Mouse (Mus musculus): ENCODE measurements at regions not wholly inside any gene's neighbourhood (a gene's known extent, or its start where the extent isn't known, plus 50 kb on each side); places are given as distances from the start of the nearest gene placed in this dataset.
"Not testable (repeated sequence)": the region's sequence is repeated elsewhere in the genome, so short reads cannot be mapped to it uniquely, and the experiment has no call there.

- not testable (repeated sequence) for H3K4me3 ChIP-seq (ENCODE audit: low read depth, low read length); H3K36me3 ChIP-seq (ENCODE audit: control insufficient read depth, insufficient read depth, low read length, poor library complexity, severe bottlenecking); H3K27me3 ChIP-seq (ENCODE audit: control insufficient read depth, insufficient read depth, low read length, poor library complexity, severe bottlenecking); H3K9me3 ChIP-seq (replicated peaks; ENCODE audit: control insufficient read depth, insufficient read depth, low read length, poor library complexity, severe bottlenecking); H3K9ac ChIP-seq (ENCODE audit: low read depth, poor library complexity, severe bottlenecking); H3K4me1 ChIP-seq (ENCODE audit: control insufficient read depth, insufficient read depth, low read length); H3K27ac ChIP-seq (ENCODE audit: insufficient read depth, low read length)
These were observed 115.4 kb downstream of the Ero1lb start for GRCm38 (mm10) chr13:12680954-12681571.

- H3K4me3 ChIP-seq (ENCODE audit: low read depth, low read length), result peak overlapping the region; percentile 19
- not testable (repeated sequence) for H3K9me3 ChIP-seq (replicated peaks; ENCODE audit: control insufficient read depth, insufficient read depth, low read length, poor library complexity, severe bottlenecking); H3K27me3 ChIP-seq (ENCODE audit: control insufficient read depth, insufficient read depth, low read length, poor library complexity, severe bottlenecking); H3K27ac ChIP-seq (ENCODE audit: insufficient read depth, low read length); H3K4me1 ChIP-seq (ENCODE audit: control insufficient read depth, insufficient read depth, low read length); H3K9ac ChIP-seq (ENCODE audit: low read depth, poor library complexity, severe bottlenecking); H3K36me3 ChIP-seq (ENCODE audit: control insufficient read depth, insufficient read depth, low read length, poor library complexity, severe bottlenecking)
- TF ChIP-seq CTCF (IDR thresholded peaks at IDR 0.05; ENCODE audit: low read depth, low read length), result peak; percentile 21
These were observed 114.7 kb downstream of the Ero1lb start for GRCm38 (mm10) chr13:12680283-12680953.

GRCm38 (mm10) chr13:12677372-12677771 is 111.7 kb downstream of the Ero1lb start:
- no peak overlapping the region for H3K4me3 ChIP-seq (ENCODE audit: low read depth, low read length)
- no peak overlapping the region for H3K27ac ChIP-seq (ENCODE audit: insufficient read depth, low read length)
- no peak for TF ChIP-seq POLR2A (IDR thresholded peaks at IDR 0.05; ENCODE audit: insufficient read depth, low read length)
- TF ChIP-seq CTCF (IDR thresholded peaks at IDR 0.05; ENCODE audit: low read depth, low read length), result no peak
- TF ChIP-seq EP300 (IDR thresholded peaks at IDR 0.05; ENCODE audit: insufficient read depth, low read depth, low read length), result no peak
- no peaks in the 10 kb centered on the region for H3K36me3 ChIP-seq (ENCODE audit: control insufficient read depth, insufficient read depth, low read length, poor library complexity, severe bottlenecking)
- no peaks in the 10 kb centered on the region for H3K4me1 ChIP-seq (ENCODE audit: control insufficient read depth, insufficient read depth, low read length)
- no peaks in the 10 kb centered on the region for H3K9me3 ChIP-seq (replicated peaks; ENCODE audit: control insufficient read depth, insufficient read depth, low read length, poor library complexity, severe bottlenecking)
- H3K27me3 ChIP-seq (ENCODE audit: control insufficient read depth, insufficient read depth, low read length, poor library complexity, severe bottlenecking), result no peaks in the 10 kb centered on the region
- H3K9ac ChIP-seq (ENCODE audit: low read depth, poor library complexity, severe bottlenecking), result no peak overlapping the region

GRCm38 (mm10) chr13:12671011-12671410 is 105.3 kb downstream of the Ero1lb start:
- H3K9ac ChIP-seq (ENCODE audit: low read depth, poor library complexity, severe bottlenecking); H3K4me1 ChIP-seq (ENCODE audit: control insufficient read depth, insufficient read depth, low read length); H3K27ac ChIP-seq (ENCODE audit: insufficient read depth, low read length); H3K27me3 ChIP-seq (ENCODE audit: control insufficient read depth, insufficient read depth, low read length, poor library complexity, severe bottlenecking); H3K9me3 ChIP-seq (replicated peaks; ENCODE audit: control insufficient read depth, insufficient read depth, low read length, poor library complexity, severe bottlenecking); H3K4me3 ChIP-seq (ENCODE audit: low read depth, low read length); H3K36me3 ChIP-seq (ENCODE audit: control insufficient read depth, insufficient read depth, low read length, poor library complexity, severe bottlenecking): not testable (repeated sequence)

- H3K9me3 ChIP-seq (replicated peaks; ENCODE audit: control insufficient read depth, insufficient read depth, low read length, poor library complexity, severe bottlenecking); H3K27ac ChIP-seq (ENCODE audit: insufficient read depth, low read length); H3K4me1 ChIP-seq (ENCODE audit: control insufficient read depth, insufficient read depth, low read length); H3K27me3 ChIP-seq (ENCODE audit: control insufficient read depth, insufficient read depth, low read length, poor library complexity, severe bottlenecking); H3K4me3 ChIP-seq (ENCODE audit: low read depth, low read length); H3K36me3 ChIP-seq (ENCODE audit: control insufficient read depth, insufficient read depth, low read length, poor library complexity, severe bottlenecking); H3K9ac ChIP-seq (ENCODE audit: low read depth, poor library complexity, severe bottlenecking): not testable (repeated sequence)
These were observed 103.1 kb downstream of the Ero1lb start for GRCm38 (mm10) chr13:12668742-12669141.

GRCm38 (mm10) chr13:12667727-12668665 is 102.3 kb downstream of the Ero1lb start:
- not testable (repeated sequence) for H3K27me3 ChIP-seq (ENCODE audit: control insufficient read depth, insufficient read depth, low read length, poor library complexity, severe bottlenecking); H3K9ac ChIP-seq (ENCODE audit: low read depth, poor library complexity, severe bottlenecking); H3K27ac ChIP-seq (ENCODE audit: insufficient read depth, low read length); H3K4me3 ChIP-seq (ENCODE audit: low read depth, low read length); H3K9me3 ChIP-seq (replicated peaks; ENCODE audit: control insufficient read depth, insufficient read depth, low read length, poor library complexity, severe bottlenecking); H3K4me1 ChIP-seq (ENCODE audit: control insufficient read depth, insufficient read depth, low read length); H3K36me3 ChIP-seq (ENCODE audit: control insufficient read depth, insufficient read depth, low read length, poor library complexity, severe bottlenecking)

DNA sequence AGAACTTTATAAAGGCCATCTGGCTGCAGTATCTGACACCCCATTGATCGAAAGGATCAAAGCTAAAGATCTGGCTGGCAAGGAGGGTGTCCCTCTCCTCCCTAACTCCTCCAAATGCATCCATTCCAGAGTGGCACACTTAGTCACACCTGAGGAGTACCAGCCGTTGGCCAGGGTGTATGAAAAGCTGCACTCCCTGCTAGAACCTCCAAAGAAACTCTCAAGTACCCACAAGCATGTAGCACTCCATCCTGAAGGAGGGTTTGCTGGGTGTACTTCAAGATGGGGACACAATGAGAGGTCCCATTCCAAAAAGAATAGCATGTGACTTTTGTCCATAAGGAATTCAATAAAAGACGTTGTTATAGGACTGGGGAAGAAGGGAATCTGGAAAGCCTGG is 100.4 kb downstream of the Ero1lb start:
- H3K4me1 ChIP-seq (ENCODE audit: control insufficient read depth, insufficient read depth, low read length); H3K27ac ChIP-seq (ENCODE audit: insufficient read depth, low read length); H3K9me3 ChIP-seq (replicated peaks; ENCODE audit: control insufficient read depth, insufficient read depth, low read length, poor library complexity, severe bottlenecking); H3K36me3 ChIP-seq (ENCODE audit: control insufficient read depth, insufficient read depth, low read length, poor library complexity, severe bottlenecking); H3K27me3 ChIP-seq (ENCODE audit: control insufficient read depth, insufficient read depth, low read length, poor library complexity, severe bottlenecking); H3K9ac ChIP-seq (ENCODE audit: low read depth, poor library complexity, severe bottlenecking); H3K4me3 ChIP-seq (ENCODE audit: low read depth, low read length): not testable (repeated sequence)

All from ES-Bruce4 (cell line).